Mouse (Mus musculus): ENCODE measurements around the gene Morc1. TPM values are rescaled to one million over a fixed set of nuclear protein-coding genes. Genes with fewer than 3 reads are reported as not detected.

Morc1 gene
- polyA plus RNA-seq (2015; fragmentation: Nextera tagmentation; extraction: Ambion mirVana): 0.08 TPM in 1 of 2 replicates, not detected in the other

DNA sequence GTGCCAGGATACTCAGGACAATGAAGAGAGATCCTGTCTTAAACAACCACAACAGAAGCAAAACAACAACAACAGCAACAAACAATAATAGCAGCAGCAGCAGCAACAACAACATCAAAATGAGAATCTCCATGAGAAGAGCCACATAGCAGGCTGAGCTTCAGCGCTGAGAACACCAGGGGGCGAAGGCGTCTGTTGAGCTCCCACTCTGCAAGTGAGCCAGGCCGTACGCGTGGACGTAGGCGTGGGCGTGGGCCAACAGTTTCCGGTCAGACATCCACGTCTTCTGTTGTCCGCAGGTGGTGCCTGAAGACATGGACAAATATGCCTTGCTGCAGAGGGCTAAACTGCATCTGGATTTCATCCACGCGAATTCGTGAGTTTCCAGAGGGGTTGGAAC lies at the start of gene Morc1:
TSS of gene Morc1 (plus strand) at position 211 of the 400 bp plus-strand sequence.
- no peaks in the 10 kb centered on the region for H3K4me1 ChIP-seq
- ATAC-seq (ENCODE audit: extremely low read depth, insufficient number of reproducible peaks, low FRiP score, low TSS enrichment): no peak
- no peak within 1 kb of the TSS for H3K4me2 ChIP-seq
- WGBS: 87% methylated on average over 15 of the region's 15 CpGs
- H3K4me3 ChIP-seq: no peak within 1 kb of the TSS
- H3K27me3 ChIP-seq (replicated peaks): no peaks in the 10 kb centered on the region
- no peaks in the 10 kb centered on the region for H3K9me3 ChIP-seq
- H3K36me3 ChIP-seq: no peaks in the 10 kb centered on the region
- H3K9ac ChIP-seq: no peak within 1 kb of the TSS
- no peak within 1 kb of the TSS for H3K27ac ChIP-seq (replicated peaks)

GRCm38 (mm10) chr16:48383582-48384257 lies 47.3 kb upstream of the Morc1 start:
- no peak overlapping the region for H3K4me2 ChIP-seq
- WGBS: 66% methylated on average over 3 of the region's 3 CpGs
- no peaks in the 10 kb centered on the region for H3K4me1 ChIP-seq
- H3K36me3 ChIP-seq: no peaks in the 10 kb centered on the region
- no peaks in the 10 kb centered on the region for H3K9me3 ChIP-seq
- no peak overlapping the region for H3K4me3 ChIP-seq
- no peaks in the 10 kb centered on the region for H3K27me3 ChIP-seq (replicated peaks)
- no peak overlapping the region for H3K27ac ChIP-seq (replicated peaks)
- H3K9ac ChIP-seq: no peak overlapping the region
- no peak for ATAC-seq (ENCODE audit: extremely low read depth, insufficient number of reproducible peaks, low FRiP score, low TSS enrichment)

- no peaks in the 10 kb centered on the region for H3K27me3 ChIP-seq (replicated peaks)
- H3K9me3 ChIP-seq: no peaks in the 10 kb centered on the region
- H3K36me3 ChIP-seq: no peaks in the 10 kb centered on the region
- no peak for ATAC-seq (ENCODE audit: extremely low read depth, insufficient number of reproducible peaks, low FRiP score, low TSS enrichment)
- H3K27ac ChIP-seq (replicated peaks): no peak overlapping the region
- H3K4me2 ChIP-seq: no peak overlapping the region
- H3K4me1 ChIP-seq: no peaks in the 10 kb centered on the region
- no peak overlapping the region for H3K4me3 ChIP-seq
- no peak overlapping the region for H3K9ac ChIP-seq
- 63% methylated on average over 2 of the region's 2 CpGs for WGBS
Measured at GRCm38 (mm10) chr16:48386982-48387381, 44.1 kb upstream of the Morc1 start.

DNA sequence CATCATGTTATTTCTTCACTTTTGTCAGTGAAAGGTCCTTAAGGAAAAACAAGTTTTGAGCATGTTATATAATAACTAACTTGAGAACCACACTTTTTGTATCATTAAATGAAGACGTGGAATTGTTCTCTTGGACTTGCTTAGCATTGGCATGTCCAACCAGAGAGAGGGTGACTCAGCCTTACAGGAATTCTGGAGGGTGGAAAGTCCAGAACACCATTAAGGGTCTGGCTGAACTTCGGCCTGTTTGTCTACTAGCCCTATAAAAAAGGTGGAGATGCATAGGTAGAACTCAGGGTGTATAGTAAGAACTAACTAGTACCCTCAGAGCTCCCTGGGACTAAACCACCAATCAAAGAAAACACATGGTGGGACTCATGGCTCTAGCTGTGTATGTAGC lies 35.8 kb upstream of the Morc1 start:
- no peaks in the 10 kb centered on the region for H3K9me3 ChIP-seq
- H3K27ac ChIP-seq (replicated peaks): no peak overlapping the region
- no peaks in the 10 kb centered on the region for H3K27me3 ChIP-seq (replicated peaks)
- no peaks in the 10 kb centered on the region for H3K4me1 ChIP-seq
- no peak overlapping the region for H3K4me2 ChIP-seq
- 71% methylated on average over 2 of the region's 2 CpGs for WGBS
- no peak for ATAC-seq (ENCODE audit: extremely low read depth, insufficient number of reproducible peaks, low FRiP score, low TSS enrichment)
- H3K4me3 ChIP-seq: no peak overlapping the region
- no peaks in the 10 kb centered on the region for H3K36me3 ChIP-seq
- no peak overlapping the region for H3K9ac ChIP-seq

GRCm38 (mm10) chr16:48402963-48403362 lies 28.1 kb upstream of the Morc1 start:
- Histone ChIP-seq H3K36me3 (no peaks in the 10 kb centered on the region), H3K27ac (replicated peaks) (no peak overlapping the region), H3K9ac (no peak overlapping the region), H3K4me1 (no peaks in the 10 kb centered on the region), H3K9me3 (no peaks in the 10 kb centered on the region), H3K4me2 (no peak overlapping the region), H3K4me3 (no peak overlapping the region), H3K27me3 (replicated peaks) (no peaks in the 10 kb centered on the region)
- 72% methylated on average over 4 of the region's 4 CpGs for WGBS
- no peak for ATAC-seq (ENCODE audit: extremely low read depth, insufficient number of reproducible peaks, low FRiP score, low TSS enrichment)

- no peak for ATAC-seq (ENCODE audit: extremely low read depth, insufficient number of reproducible peaks, low FRiP score, low TSS enrichment)
- Histone ChIP-seq H3K36me3 (no peaks in the 10 kb centered on the region), H3K4me3 (no peak overlapping the region), H3K4me1 (no peaks in the 10 kb centered on the region), H3K4me2 (no peak overlapping the region), H3K9me3 (no peaks in the 10 kb centered on the region), H3K9ac (no peak overlapping the region), H3K27ac (replicated peaks) (no peak overlapping the region), H3K27me3 (replicated peaks) (no peaks in the 10 kb centered on the region)
- 75% methylated on average over 3 of the region's 3 CpGs for WGBS
Measured at GRCm38 (mm10) chr16:48403423-48403822, 27.6 kb upstream of the Morc1 start.

DNA sequence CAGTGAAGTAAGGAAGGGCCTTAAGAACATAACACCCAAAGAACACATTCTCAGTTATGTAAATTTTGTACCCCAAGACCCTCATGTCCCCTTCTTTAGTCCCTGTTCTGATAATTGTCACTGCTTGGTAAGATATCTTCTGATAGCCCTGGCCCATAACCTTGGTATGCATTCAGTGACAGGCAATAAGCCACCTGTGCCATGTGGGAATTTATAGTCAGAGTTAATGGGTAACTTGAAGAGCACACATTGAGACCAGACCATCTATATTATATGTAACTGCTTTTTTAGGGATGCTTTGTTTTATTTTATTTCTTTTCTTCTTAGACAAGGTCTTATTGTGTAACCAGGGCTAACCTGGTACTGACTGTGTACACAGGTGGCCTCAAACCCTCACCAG lies 27.0 kb upstream of the Morc1 start:
- no peak for ATAC-seq (ENCODE audit: extremely low read depth, insufficient number of reproducible peaks, low FRiP score, low TSS enrichment)
- H3K9ac ChIP-seq: no peak overlapping the region
- no peaks in the 10 kb centered on the region for H3K36me3 ChIP-seq
- H3K27me3 ChIP-seq (replicated peaks): no peaks in the 10 kb centered on the region
- H3K9me3 ChIP-seq: no peaks in the 10 kb centered on the region
- no peaks in the 10 kb centered on the region for H3K4me1 ChIP-seq
- no peak overlapping the region for H3K4me2 ChIP-seq
- H3K27ac ChIP-seq (replicated peaks): no peak overlapping the region
- H3K4me3 ChIP-seq: no peak overlapping the region

DNA sequence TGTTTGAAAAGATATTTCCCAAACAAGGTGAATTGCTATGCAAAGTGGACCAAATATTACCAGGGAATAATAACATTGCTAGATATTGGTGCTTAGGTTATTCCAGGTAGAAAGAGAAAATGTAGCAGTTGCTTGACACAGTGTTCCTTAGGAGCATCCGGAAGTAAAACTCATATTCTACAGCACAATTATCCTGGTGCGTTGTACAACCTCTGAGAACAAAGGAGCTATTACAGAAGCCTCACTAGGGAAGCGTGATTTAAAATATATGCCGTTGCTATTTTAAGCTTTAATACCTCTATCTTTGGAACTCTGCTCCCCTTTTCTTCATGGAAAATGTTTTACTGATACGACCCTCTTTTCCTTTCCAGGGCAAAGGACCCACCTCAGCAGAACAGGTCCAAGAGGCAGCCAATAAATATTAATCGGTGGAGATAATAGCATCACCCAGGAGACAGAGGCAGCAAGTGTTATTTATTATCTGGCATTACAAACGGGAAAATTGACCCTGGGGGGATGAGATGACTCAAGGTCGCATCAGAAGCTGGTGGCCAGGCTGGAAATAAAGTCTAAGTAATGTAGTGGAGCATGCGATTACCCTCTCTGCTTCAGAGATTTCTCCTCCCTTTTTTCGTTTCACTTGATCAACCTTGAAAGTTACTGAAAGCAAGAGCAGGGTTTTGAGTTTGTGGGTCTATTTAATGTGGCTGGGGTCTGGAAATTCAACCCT lies 25.2 kb upstream of the Morc1 start:
- 68% methylated on average over 10 of the region's 10 CpGs for WGBS
- no peaks in the 10 kb centered on the region for H3K4me1 ChIP-seq

GRCm38 (mm10) chr16:48409580-48409979 lies 21.5 kb upstream of the Morc1 start:
- H3K4me2 ChIP-seq: no peak overlapping the region
- H3K27ac ChIP-seq (replicated peaks): no peak overlapping the region
- no peaks in the 10 kb centered on the region for H3K36me3 ChIP-seq
- H3K4me3 ChIP-seq: no peak overlapping the region
- H3K9ac ChIP-seq: no peak overlapping the region
- ATAC-seq (ENCODE audit: extremely low read depth, insufficient number of reproducible peaks, low FRiP score, low TSS enrichment): no peak
- whole genome bisulfite sequencing: 59% methylated on average over 7 of the region's 7 CpGs
- H3K4me1 ChIP-seq: no peaks in the 10 kb centered on the region
- no peaks in the 10 kb centered on the region for H3K27me3 ChIP-seq (replicated peaks)
- no peaks in the 10 kb centered on the region for H3K9me3 ChIP-seq

More for the DNA sequence above, 25.2 kb upstream of the Morc1 start:
- Histone ChIP-seq H3K4me2 (no peak overlapping the region), H3K4me3 (no peak overlapping the region), H3K9me3 (no peaks in the 10 kb centered on the region), H3K9ac (no peak overlapping the region), H3K27ac (replicated peaks) (no peak overlapping the region), H3K36me3 (no peaks in the 10 kb centered on the region), H3K27me3 (replicated peaks) (no peaks in the 10 kb centered on the region)
- ATAC-seq (ENCODE audit: extremely low read depth, insufficient number of reproducible peaks, low FRiP score, low TSS enrichment): no peak

DNA sequence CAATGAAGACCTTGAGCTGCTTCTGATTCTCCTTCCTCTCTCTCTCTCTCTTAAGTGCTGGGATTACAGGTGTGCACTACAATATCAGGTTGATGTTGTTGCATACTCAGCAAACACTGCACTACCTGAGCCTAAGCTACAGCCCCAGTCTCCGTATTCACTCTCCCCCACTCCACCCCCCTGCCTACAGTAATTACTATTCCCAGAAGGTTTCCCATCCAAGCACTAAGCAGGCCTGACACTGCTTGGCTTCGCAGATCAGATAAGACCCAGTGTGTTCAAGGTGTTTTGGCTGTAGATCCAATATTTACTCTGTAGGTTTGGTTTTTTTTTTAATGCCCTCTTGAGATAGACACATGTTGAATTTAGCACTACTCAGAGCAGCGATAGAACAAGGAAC lies 20.9 kb upstream of the Morc1 start:
- Histone ChIP-seq H3K36me3 (no peaks in the 10 kb centered on the region), H3K4me2 (no peak overlapping the region), H3K9ac (no peak overlapping the region), H3K27me3 (replicated peaks) (no peaks in the 10 kb centered on the region), H3K4me3 (no peak overlapping the region), H3K27ac (replicated peaks) (no peak overlapping the region), H3K4me1 (no peaks in the 10 kb centered on the region), H3K9me3 (no peaks in the 10 kb centered on the region)
- ATAC-seq (ENCODE audit: extremely low read depth, insufficient number of reproducible peaks, low FRiP score, low TSS enrichment): no peak
- 61% methylated on average over 3 of the region's 3 CpGs for WGBS

- Histone ChIP-seq H3K27me3 (replicated peaks) (no peaks in the 10 kb centered on the region), H3K4me3 (no peak within 1 kb of the TSS), H3K4me1 (no peaks in the 10 kb centered on the region), H3K4me2 (no peak within 1 kb of the TSS), H3K27ac (replicated peaks) (no peak within 1 kb of the TSS), H3K36me3 (no peaks in the 10 kb centered on the region), H3K9ac (no peak within 1 kb of the TSS), H3K9me3 (no peaks in the 10 kb centered on the region)
- WGBS: 76% methylated on average over 1 of the region's 1 CpGs
- ATAC-seq (ENCODE audit: extremely low read depth, insufficient number of reproducible peaks, low FRiP score, low TSS enrichment): no peak
Measured at GRCm38 (mm10) chr16:48412246-48412645, 18.8 kb upstream of the Morc1 start, which contains the start of gene Gm5485. Gene Gm5485, minus strand, starts transcription at chr16:48412416.

DNA sequence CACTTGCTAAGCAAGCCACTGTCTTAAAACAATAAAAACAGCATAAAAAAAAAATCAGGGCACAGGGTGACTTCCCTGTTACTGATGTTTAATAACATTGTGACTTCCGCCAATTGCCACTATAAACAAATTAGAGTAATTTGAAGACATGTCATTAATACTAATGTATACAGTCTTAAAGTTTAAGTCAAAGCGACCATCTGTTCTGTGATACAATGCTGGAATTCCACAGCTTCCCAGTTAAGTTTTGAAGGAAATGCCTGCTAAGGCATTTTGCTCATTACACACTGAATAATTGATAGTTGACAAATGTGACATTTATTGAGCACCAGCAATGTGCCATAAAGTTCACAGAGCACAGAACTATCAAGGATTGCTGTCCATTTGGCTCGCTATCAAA lies 12.5 kb upstream of the Morc1 start:
- no peak for ATAC-seq (ENCODE audit: extremely low read depth, insufficient number of reproducible peaks, low FRiP score, low TSS enrichment)
- no peak overlapping the region for H3K27ac ChIP-seq (replicated peaks)

More for the DNA sequence above, 12.5 kb upstream of the Morc1 start:
- no peaks in the 10 kb centered on the region for H3K36me3 ChIP-seq
- no peaks in the 10 kb centered on the region for H3K27me3 ChIP-seq (replicated peaks)
- no peak overlapping the region for H3K9ac ChIP-seq
- no peaks in the 10 kb centered on the region for H3K4me1 ChIP-seq
- no peak overlapping the region for H3K4me2 ChIP-seq
- H3K4me3 ChIP-seq: no peak overlapping the region
- no peaks in the 10 kb centered on the region for H3K9me3 ChIP-seq
- 72% methylated on average over 3 of the region's 3 CpGs for WGBS
